Mouse (Mus musculus) megakaryocyte progenitor cell, adult 5-6 weeks (primary cell): Measurements from ENCODE around the gene Zfp101. TPM values are rescaled to one million over a fixed set of nuclear protein-coding genes. Genes with fewer than 3 reads are reported as not detected.
A peak's percentile ranks its signal among the peaks of the same experiment; 100 is the strongest.

Experiments used
- ATAC-seq: replicated peaks from 2 replicates; pipeline ENCODE4 v1.8.0; 2016; ENCODE audit warnings: mild to moderate bottlenecking, moderate TSS enrichment, inconsistent platforms; ENCODE audit not compliant: poor library complexity
- total RNA-seq, 2 experiments: library from RNA; stranded (forward) in 1 of 2; stranded (reverse) in 1 of 2; fragments of 157-497, 149-512 nt in 1 of 2; fragments of 200-1000 nt in 1 of 2; gene quantifications; 2 replicates each; pipeline versions ENCODE4 v1.2.3 to v1.2.4; 2015 to 2017

Zfp101 gene
- 15.8 and 24.3 TPM in 2 replicates for total RNA-seq (2015)
- 17.3 and 54.4 TPM in 2 replicates for total RNA-seq (2017)

GRCm38 (mm10) chr17:33394182-33395034 is at the start of gene Zfp101:
Gene Zfp101 (minus strand): TSS chr17:33394641.
- peak; percentile 100 for ATAC-seq

- ATAC-seq: peak; percentile 47
These were observed 46.7 kb upstream of the Zfp101 start for GRCm38 (mm10) chr17:33441159-33441558.

GRCm38 (mm10) chr17:33439922-33440321 is 45.5 kb upstream of the Zfp101 start:
- peak; percentile 47 for ATAC-seq

- peak; percentile 91 for ATAC-seq
These were observed 44.7 kb upstream of the Zfp101 start for GRCm38 (mm10) chr17:33439148-33439547.

- ATAC-seq: peak; percentile 92
These were observed 37.8 kb upstream of the Zfp101 start, which contains the start of gene Actl9 for GRCm38 (mm10) chr17:33432019-33432946. Gene Actl9 (plus strand): TSS chr17:33432896.

- no peak for ATAC-seq
These were observed 2.2 kb downstream of the Zfp101 start for GRCm38 (mm10) chr17:33392271-33392670.

- ATAC-seq: no peak
These were observed 8.7 kb downstream of the Zfp101 start for GRCm38 (mm10) chr17:33385705-33386104.

- no peak for ATAC-seq
These were observed 21.6 kb downstream of the Zfp101 start for GRCm38 (mm10) chr17:33372795-33373194.

- peak; percentile 100 for ATAC-seq
These were observed 35.7 kb downstream of the Zfp101 start, which contains the start of gene Zfp81 for GRCm38 (mm10) chr17:33358411-33359384. Gene Zfp81 (minus strand): TSS chr17:33358878.

- peak; percentile 20; the same call in 1 of the 2 replicates for ATAC-seq
These were observed 41.5 kb downstream of the Zfp101 start for GRCm38 (mm10) chr17:33352981-33353380.

Other genes with a start within 250 kb of the Zfp101 start
- gene Olfr55, start 226.2 kb downstream of the Zfp101 start, total RNA-seq (2015): not detected in 2 replicates
- gene Olfr55, start 226.2 kb downstream of the Zfp101 start, total RNA-seq (2017): not detected in 2 replicates
- gene Olfr239, start 203.3 kb downstream of the Zfp101 start, total RNA-seq (2015): not detected in 2 replicates
- not detected in 2 replicates for gene Olfr239, start 203.3 kb downstream of the Zfp101 start, total RNA-seq (2017)
- gene Olfr1564, start 173.0 kb downstream of the Zfp101 start, total RNA-seq (2015): not detected in 2 replicates
- gene Olfr1564, start 173.0 kb downstream of the Zfp101 start, total RNA-seq (2017): not detected in 2 replicates
- 12.7 and 13.5 TPM in 2 replicates for gene Zfp955a, start 139.5 kb downstream of the Zfp101 start, total RNA-seq (2015)
- 13.7 and 15.3 TPM in 2 replicates for gene Zfp955a, start 139.5 kb downstream of the Zfp101 start, total RNA-seq (2017)
- 0.02 TPM in 1 of 2 replicates, not detected in the other for gene Olfr63, start 130.0 kb downstream of the Zfp101 start, total RNA-seq (2015)
- gene Olfr63, start 130.0 kb downstream of the Zfp101 start, total RNA-seq (2017): not detected in 2 replicates
- gene Zfp955b, start 105.1 kb downstream of the Zfp101 start, total RNA-seq (2015): 5.7 and 7.0 TPM in 2 replicates
- gene Zfp955b, start 105.1 kb downstream of the Zfp101 start, total RNA-seq (2017): 5.6 and 9.1 TPM in 2 replicates
- 18.9 and 27.4 TPM in 2 replicates for gene Zfp81, start 35.8 kb downstream of the Zfp101 start, total RNA-seq (2015)
- gene Zfp81, start 35.8 kb downstream of the Zfp101 start, total RNA-seq (2017): 11.9 and 14.5 TPM in 2 replicates
- gene Actl9, start 38.3 kb upstream of the Zfp101 start, total RNA-seq (2015): not detected in 2 replicates
- gene Actl9, start 38.3 kb upstream of the Zfp101 start, total RNA-seq (2017): not detected in 2 replicates
- gene Adamts10, start 129.6 kb upstream of the Zfp101 start, total RNA-seq (2015): 13.8 and 14.0 TPM in 2 replicates
- gene Adamts10, start 129.6 kb upstream of the Zfp101 start, total RNA-seq (2017): 18.5 and 20.6 TPM in 2 replicates
- gene Myo1f, start 161.1 kb upstream of the Zfp101 start, total RNA-seq (2015): 43.0 and 45.0 TPM in 2 replicates
- gene Myo1f, start 161.1 kb upstream of the Zfp101 start, total RNA-seq (2017): 96.4 and 121 TPM in 2 replicates
- 41.4 and 48.9 TPM in 2 replicates for gene Zfp414, start 234.4 kb upstream of the Zfp101 start, total RNA-seq (2015)
- gene Zfp414, start 234.4 kb upstream of the Zfp101 start, total RNA-seq (2017): 15.0 and 25.0 TPM in 2 replicates
- 39.0 and 43.7 TPM in 2 replicates for gene Pram1, start 243.4 kb upstream of the Zfp101 start, total RNA-seq (2015)
- 10.7 and 11.1 TPM in 2 replicates for gene Pram1, start 243.4 kb upstream of the Zfp101 start, total RNA-seq (2017)